In the genomic region with DNA sequence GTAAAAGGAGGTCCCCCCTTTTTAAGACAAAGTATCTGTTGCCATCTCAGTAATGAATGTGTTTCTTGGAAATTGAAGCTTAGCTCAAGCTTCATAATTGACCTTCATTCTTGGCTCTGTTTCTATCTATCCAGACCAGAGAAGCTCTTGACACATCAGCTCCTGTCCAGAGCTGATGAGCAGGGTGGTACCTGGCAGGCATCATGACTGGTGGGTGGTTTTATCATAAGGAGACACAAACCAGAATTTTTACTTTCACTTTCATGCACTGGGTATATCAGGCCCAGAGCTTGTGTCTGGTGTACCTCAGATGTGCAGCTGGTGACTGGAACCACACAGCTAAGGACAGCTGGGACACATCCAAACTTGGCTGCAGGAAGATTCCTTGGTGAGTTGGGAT, we compare ENCODE assay signal across 8 mouse cellular contexts. TPM values are rescaled to one million over a fixed set of nuclear protein-coding genes. Genes with fewer than 3 reads are reported as not detected.
"Had no signal": no experiment of that assay in that cellular context is flagged by ENCODE, and none has a peak within 500 bp of the region (broad histone marks: within the 10 kb centered on the region; RNA-seq: fewer than 3 reads in every experiment).

A gene (plus strand): TSS at position 306 of the 400 bp plus-strand sequence.

RNA-seq across cellular contexts. Expression of the gene that starts here (rescaled TPM):
- total RNA-seq: neutrophil, adult 5-6 weeks had no signal
- polyA plus RNA-seq: neural tube, embryonic 14.5 days; neural tube, embryonic 15.5 days; stomach, embryonic 14.5 days; stomach, embryonic 15.5 days; stomach, embryonic 16.5 days; stomach, postnatal 0 days; urinary bladder, adult 2 months had no signal
